Mouse (Mus musculus): ENCODE results near the gene Cacna1h. TPM values are rescaled to one million over a fixed set of nuclear protein-coding genes. Genes with fewer than 3 reads are reported as not detected.
A peak's percentile ranks its signal among the peaks of the same experiment; 100 is the strongest.

Cacna1h gene
- total RNA-seq, 2 experiments from 2014 or later = 7.9 to 8.4 TPM

- intact Hi-C loops (cut with DNase I) = no loop called here
- no peak for DNase-seq
These were observed 92.1 kb downstream of the Cacna1h start for GRCm38 (mm10) chr17:25341490-25341889.

GRCm38 (mm10) chr17:25340003-25340402, 93.6 kb downstream of the Cacna1h start:
- intact Hi-C loops (cut with DNase I) = no loop called here
- DNase-seq = no peak

GRCm38 (mm10) chr17:25338218-25338617, 95.4 kb downstream of the Cacna1h start:
- intact Hi-C loops (cut with DNase I) = no loop called here
- no peak for DNase-seq

- DNase-seq = peak; percentile 35 to 71
- intact Hi-C loops (cut with DNase I) = loop anchor here (1.0 to 2.0 kb wide), 2 partner anchors 31 to 135 kb away; no protein-coding TSS in a partner anchor
These were observed 99.6 kb downstream of the Cacna1h start for GRCm38 (mm10) chr17:25333943-25334342.

GRCm38 (mm10) chr17:25332321-25332720, 101.3 kb downstream of the Cacna1h start:
- no peak for DNase-seq
- intact Hi-C loops (cut with DNase I) = loop anchor here (2.0 kb wide), 1 partner anchor 32 kb away; no protein-coding TSS in a partner anchor

Other genes with a start within 250 kb of the Cacna1h start
- 10 to 100 TPM; 18.4 to 18.8 TPM for gene BC003965, start 249.2 kb downstream of the Cacna1h start, total RNA-seq (2021)
- 10 to 100 TPM in 1 of 2 experiments, 1 to 10 TPM in 1; 10.0 to 10.1 TPM for gene Unkl, start 245.4 kb downstream of the Cacna1h start, total RNA-seq (2021)
- 10 to 100 TPM; 11.3 to 13.9 TPM for gene Gnptg, start 193.7 kb downstream of the Cacna1h start, total RNA-seq (2021)
- gene Tsr3, start 193.6 kb downstream of the Cacna1h start, total RNA-seq (2021) = 10 to 100 TPM; 12.7 to 13.8 TPM
- gene Baiap3, start 177.4 kb downstream of the Cacna1h start, total RNA-seq (2021) = under 1 TPM; 0.27 to 0.34 TPM
- gene Ube2i, start 159.2 kb downstream of the Cacna1h start, total RNA-seq (2021) = 100 to 1,000 TPM; 166 to 173 TPM
- gene Prss34, start 135.4 kb downstream of the Cacna1h start, total RNA-seq (2021) = 1 to 10 TPM; 1.3 to 2.1 TPM
- gene Prss28, start 125.1 kb downstream of the Cacna1h start, total RNA-seq (2021) = not detected
- not detected for gene Prss29, start 115.1 kb downstream of the Cacna1h start, total RNA-seq (2021)
- gene Tpsab1, start 88.2 kb downstream of the Cacna1h start, total RNA-seq (2021) = 1 to 10 TPM; 2.3 to 2.4 TPM
- 1 to 10 TPM; 6.0 to 6.7 TPM for gene Tpsb2, start 67.5 kb downstream of the Cacna1h start, total RNA-seq (2021)
- not detected for gene Tpsg1, start 64.5 kb downstream of the Cacna1h start, total RNA-seq (2021)
- not detected for gene Tekt4, start 20.8 kb upstream of the Cacna1h start, total RNA-seq (2021)
- not detected for gene Sstr5, start 63.5 kb upstream of the Cacna1h start, total RNA-seq (2021)
- gene Sox8, start 136.9 kb upstream of the Cacna1h start, total RNA-seq (2021) = under 1 TPM; 0.72 to 0.93 TPM
- 10 to 100 TPM; 25.4 to 27.0 TPM for gene Lmf1, start 145.3 kb upstream of the Cacna1h start, total RNA-seq (2021)

Measured in heart, postnatal 10 days (tissue).